ENCODE assay signal across 8 mouse cellular contexts in the genomic region with DNA sequence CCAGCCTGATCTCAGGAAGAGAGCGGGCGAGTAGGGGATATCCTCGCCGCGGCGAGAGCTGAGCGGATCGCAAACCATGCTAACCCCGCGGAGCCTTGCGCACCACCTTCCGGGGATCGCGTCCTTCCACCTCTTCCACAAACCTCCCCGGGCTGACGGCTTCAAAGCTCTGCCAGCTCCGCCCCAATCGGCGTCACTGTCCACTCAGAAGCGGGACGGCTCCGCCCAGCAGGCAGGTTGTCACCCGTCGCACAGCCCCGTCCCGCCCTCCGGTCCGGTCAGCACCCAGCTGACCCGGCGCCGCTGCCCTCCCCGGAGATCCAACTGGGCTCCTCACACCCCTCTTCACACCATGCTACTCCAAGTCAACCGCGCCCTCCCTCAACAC. TPM values are rescaled to one million over a fixed set of nuclear protein-coding genes. Genes with fewer than 3 reads are reported as not detected.
DNase-seq lines count a peak whose midpoint lies in the region; ATAC-seq lines count a peak whose summit lies in the region.

No protein-coding gene starts in this region.

- H3K9ac ChIP-seq in hindbrain, embryonic 14.5 days: peak overlapping the region; percentile 81

- no peaks in the 10 kb centered on the region for H3K27me3 ChIP-seq in hindbrain, embryonic 14.5 days (ENCODE audit: control insufficient read depth, insufficient read depth, low read length)

- peak overlapping the region; percentile 79 for H3K4me3 ChIP-seq in hindbrain, embryonic 14.5 days (replicated peaks; ENCODE audit: low read length)
- peak overlapping the region; percentile 95 for H3K4me3 ChIP-seq in macrophage (ENCODE audit: inconsistent target)

- H3K4me1 ChIP-seq in hindbrain, embryonic 14.5 days (replicated peaks; ENCODE audit: control insufficient read depth, insufficient read depth, low read length): peaks cover 19% of the 10 kb centered on the region

- under 1% methylated on average over 34 of the region's 34 CpGs for WGBS in hindbrain, embryonic 14.5 days
- under 1% methylated on average over 34 of the region's 34 CpGs for WGBS in macrophage (ENCODE audit: missing documents)

- peak; percentile 70 for ATAC-seq in activated CD4-positive, CD25-positive, alpha-beta regulatory T cell, adult 4 months
- peak; percentile 75; the same call in 1 of the 2 replicates for ATAC-seq in hindbrain, embryonic 14.5 days (ENCODE audit: low FRiP score)

- H3K27ac ChIP-seq in hindbrain, embryonic 14.5 days: peak overlapping the region; percentile 90
- peak overlapping the region; percentile 76 for H3K27ac ChIP-seq in macrophage

- peak; percentile 57 to 72 for DNase-seq in cerebellum, postnatal 4 days (ENCODE audit: low spot score in 2 of 2)
- peak; percentile 53 to 62 for DNase-seq in frontal cortex, postnatal 25 days (ENCODE audit: low spot score in 2 of 2)
- peak; percentile 64 for DNase-seq in hindbrain, embryonic 14.5 days (ENCODE audit: low spot score)
- peak; percentile 74 to 82 for DNase-seq in left cerebral cortex, adult 18-20 months (ENCODE audit: low spot score in 2 of 2)
- peak; percentile 85 for DNase-seq in right cerebral cortex, adult 18-20 months
- DNase-seq in urinary bladder, adult 18-20 months (ENCODE audit: low spot score in 2 of 2): peak; percentile 89

- no peaks in the 10 kb centered on the region for H3K9me3 ChIP-seq in hindbrain, embryonic 14.5 days (ENCODE audit: control insufficient read depth, low read length)

- peaks cover 45% of the 10 kb centered on the region for H3K79me2 ChIP-seq in macrophage (ENCODE audit: inconsistent target)

- H3K36me3 ChIP-seq in hindbrain, embryonic 14.5 days (replicated peaks; ENCODE audit: control insufficient read depth, insufficient read depth): peaks cover 11% of the 10 kb centered on the region
- H3K36me3 ChIP-seq in macrophage (ENCODE audit: inconsistent target): no peaks in the 10 kb centered on the region; the same call in 1 of the 2 replicates

- peak overlapping the region; percentile 88 for H3K4me2 ChIP-seq in hindbrain, embryonic 14.5 days (replicated peaks)

RNA-seq across cellular contexts. Expression of a gene that starts 0.6 kb away (rescaled TPM):
- polyA plus RNA-seq in activated CD4-positive, CD25-positive, alpha-beta regulatory T cell, adult 4 months (2017; shearing (Covaris generic)): 10 to 100 TPM; 18.4 to 21.2 TPM
- 34.1 and 36.5 TPM in 2 replicates for polyA plus RNA-seq in hindbrain, embryonic 14.5 days (2014; fragmentation: Nextera tagmentation; extraction: Ambion mirVana)
- 10 to 100 TPM; 41.3 to 43.8 TPM for total RNA-seq in left cerebral cortex, adult 18-20 months (2021)
- total RNA-seq in macrophage (2018; cell fraction: chromatin; rRNA removed): 10 to 100 TPM in 23 of 26 experiments, 1 to 10 TPM in 3; 7.7 to 48.3 (median 24.5) TPM
- total RNA-seq in macrophage (2018; cell fraction: cytosol; rRNA removed): 10 to 100 TPM in 25 of 26 experiments, 1 to 10 TPM in 1; 8.4 to 18.1 (median 15.3) TPM
- 10 to 100 TPM in 22 of 26 experiments, 1 to 10 TPM in 4; 7.0 to 42.1 (median 18.9) TPM for total RNA-seq in macrophage (2018; cell fraction: nucleus; rRNA removed)
- 15.6 to 22.2 TPM (median 18.5 TPM) in 3 replicates for polyA plus RNA-seq in macrophage (2018)

RNA-seq across cellular contexts. Expression of a gene that starts 0.7 kb away (rescaled TPM):
- polyA plus RNA-seq in activated CD4-positive, CD25-positive, alpha-beta regulatory T cell, adult 4 months (2017; shearing (Covaris generic)): 10 to 100 TPM; 21.8 to 26.2 TPM
- polyA plus RNA-seq in hindbrain, embryonic 14.5 days (2014; fragmentation: Nextera tagmentation; extraction: Ambion mirVana): 50.1 and 51.4 TPM in 2 replicates
- total RNA-seq in left cerebral cortex, adult 18-20 months (2021): 10 to 100 TPM; 45.9 to 46.8 TPM
- total RNA-seq in macrophage (2018; cell fraction: chromatin; rRNA removed): 100 to 1,000 TPM in 1 of 26 experiments, 10 to 100 TPM in 25; 10.4 to 130 (median 27.9) TPM
- 10 to 100 TPM; 11.0 to 20.5 (median 17.4) TPM for total RNA-seq in macrophage (2018; cell fraction: cytosol; rRNA removed)
- total RNA-seq in macrophage (2018; cell fraction: nucleus; rRNA removed): 100 to 1,000 TPM in 1 of 26 experiments, 10 to 100 TPM in 25; 19.7 to 118 (median 32.2) TPM
- 14.2 to 17.3 TPM (median 16.8 TPM) in 3 replicates for polyA plus RNA-seq in macrophage (2018)

RNA-seq across cellular contexts. Expression of a gene that starts 33.3 kb away (rescaled TPM):
- polyA plus RNA-seq in activated CD4-positive, CD25-positive, alpha-beta regulatory T cell, adult 4 months (2017; shearing (Covaris generic)): not detected
- polyA plus RNA-seq in hindbrain, embryonic 14.5 days (2014; fragmentation: Nextera tagmentation; extraction: Ambion mirVana): not detected in 2 replicates
- 1 to 10 TPM; 1.0 to 1.6 TPM for total RNA-seq in left cerebral cortex, adult 18-20 months (2021)
- total RNA-seq in macrophage (2018; cell fraction: chromatin; rRNA removed): 1 to 10 TPM in 1 of 26 experiments, under 1 TPM in 10, not detected in 15; 0.12 to 1.0 (median 0.63) TPM
- total RNA-seq in macrophage (2018; cell fraction: cytosol; rRNA removed): under 1 TPM in 15 of 26 experiments, not detected in 11; under 0.01 to 0.10 (median 0.06) TPM
- under 1 TPM in 11 of 26 experiments, not detected in 15; 0.11 to 0.76 (median 0.30) TPM for total RNA-seq in macrophage (2018; cell fraction: nucleus; rRNA removed)
- polyA plus RNA-seq in macrophage (2018): 0.04 TPM in 1 of 3 replicates, not detected in the others

RNA-seq across cellular contexts. Expression of a gene that starts 51.3 kb away (rescaled TPM):
- polyA plus RNA-seq in activated CD4-positive, CD25-positive, alpha-beta regulatory T cell, adult 4 months (2017; shearing (Covaris generic)): 10 to 100 TPM; 51.8 to 56.6 TPM
- 104 and 110 TPM in 2 replicates for polyA plus RNA-seq in hindbrain, embryonic 14.5 days (2014; fragmentation: Nextera tagmentation; extraction: Ambion mirVana)
- total RNA-seq in left cerebral cortex, adult 18-20 months (2021): 10 to 100 TPM; 50.1 to 59.3 TPM
- 10 to 100 TPM; 21.8 to 73.0 (median 43.9) TPM for total RNA-seq in macrophage (2018; cell fraction: chromatin; rRNA removed)
- 10 to 100 TPM; 21.7 to 37.6 (median 27.5) TPM for total RNA-seq in macrophage (2018; cell fraction: cytosol; rRNA removed)
- 100 to 1,000 TPM in 1 of 26 experiments, 10 to 100 TPM in 25; 18.5 to 113 (median 33.7) TPM for total RNA-seq in macrophage (2018; cell fraction: nucleus; rRNA removed)
- polyA plus RNA-seq in macrophage (2018): 30.2 to 74.7 TPM (median 31.2 TPM) in 3 replicates

Comparison
In these comparisons a context has a peak if more than half of its experiments do, and no peak if none do; other contexts are left out.
1. Peak in every context shown above with its lines: DNase-seq, ATAC-seq, H3K4me3 ChIP-seq and H3K27ac ChIP-seq.